Mouse (Mus musculus) layer of hippocampus, postnatal 36 days (tissue): Measurements from ENCODE around the gene Ankfn1. TPM values are rescaled to one million over a fixed set of nuclear protein-coding genes. Genes with fewer than 3 reads are reported as not detected.

Source experiments
- DNase-seq, 2 experiments: peaks; one replicate each; pipeline ENCODE4 v3.0.0; 2022
- total RNA-seq, 2 experiments: library from RNA; stranded (reverse); gene quantifications; 2 replicates each; pipeline ENCODE4 v1.2.3; 2021

The Ankfn1 gene
- total RNA-seq, 2 experiments from 2014 or later, result 0.88 to 1.8 TPM

DNA sequence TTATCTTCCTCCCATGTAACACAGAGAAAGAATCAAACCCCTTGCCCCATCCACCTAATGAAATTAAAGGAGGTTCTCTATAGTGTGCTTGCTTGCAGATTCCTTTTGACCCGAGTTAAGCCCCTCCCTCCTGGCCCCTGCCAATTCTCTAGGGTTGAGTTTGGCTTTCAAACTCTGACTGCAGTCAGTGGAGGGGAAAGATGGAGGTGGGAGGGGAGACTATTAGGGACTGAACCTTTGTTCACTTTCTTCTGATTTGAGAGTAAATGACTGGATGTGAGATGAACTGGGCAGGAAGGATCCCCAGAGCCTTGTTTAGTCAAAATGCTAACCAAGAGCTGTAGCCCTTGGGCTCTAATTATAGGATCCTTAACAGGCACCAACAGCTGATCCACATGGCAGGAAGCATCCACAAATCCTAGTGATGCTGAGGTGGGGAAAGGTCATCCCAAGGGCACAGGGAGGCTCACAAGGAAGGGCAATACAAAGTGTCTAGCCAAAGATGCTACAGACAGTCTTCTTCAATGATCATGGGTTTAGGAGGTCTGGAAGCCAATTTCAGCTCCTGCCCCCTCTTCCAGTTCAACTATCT lies 103.4 kb downstream of the Ankfn1 start:
- DNase-seq, result no peak

DNA sequence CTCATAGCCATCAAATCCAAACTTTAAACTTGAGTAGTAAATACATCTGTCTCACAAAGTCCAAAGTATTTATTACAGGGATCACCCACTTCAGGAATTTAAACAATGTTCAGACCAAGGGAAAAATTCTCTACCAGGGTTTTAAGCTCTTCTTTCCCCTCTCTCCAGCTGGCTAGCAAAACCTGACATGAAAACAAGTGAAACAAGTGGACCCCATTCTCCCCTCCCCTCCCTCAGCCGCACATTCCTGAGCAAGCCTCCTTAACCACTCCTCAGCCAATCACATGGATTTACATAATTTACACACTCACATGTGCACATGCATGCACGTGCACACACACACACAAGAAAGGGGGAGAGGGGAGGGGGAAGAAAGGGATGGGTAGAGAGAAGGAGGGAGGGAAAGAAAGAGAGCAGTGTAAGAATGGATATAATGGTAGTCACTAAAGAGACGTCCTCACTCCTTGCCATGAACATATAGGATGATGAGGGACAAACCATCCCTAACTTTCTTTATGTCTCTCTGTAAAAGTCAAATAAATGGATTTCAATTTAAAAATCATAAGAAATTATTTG lies 104.9 kb downstream of the Ankfn1 start:
- no peak for DNase-seq

DNA sequence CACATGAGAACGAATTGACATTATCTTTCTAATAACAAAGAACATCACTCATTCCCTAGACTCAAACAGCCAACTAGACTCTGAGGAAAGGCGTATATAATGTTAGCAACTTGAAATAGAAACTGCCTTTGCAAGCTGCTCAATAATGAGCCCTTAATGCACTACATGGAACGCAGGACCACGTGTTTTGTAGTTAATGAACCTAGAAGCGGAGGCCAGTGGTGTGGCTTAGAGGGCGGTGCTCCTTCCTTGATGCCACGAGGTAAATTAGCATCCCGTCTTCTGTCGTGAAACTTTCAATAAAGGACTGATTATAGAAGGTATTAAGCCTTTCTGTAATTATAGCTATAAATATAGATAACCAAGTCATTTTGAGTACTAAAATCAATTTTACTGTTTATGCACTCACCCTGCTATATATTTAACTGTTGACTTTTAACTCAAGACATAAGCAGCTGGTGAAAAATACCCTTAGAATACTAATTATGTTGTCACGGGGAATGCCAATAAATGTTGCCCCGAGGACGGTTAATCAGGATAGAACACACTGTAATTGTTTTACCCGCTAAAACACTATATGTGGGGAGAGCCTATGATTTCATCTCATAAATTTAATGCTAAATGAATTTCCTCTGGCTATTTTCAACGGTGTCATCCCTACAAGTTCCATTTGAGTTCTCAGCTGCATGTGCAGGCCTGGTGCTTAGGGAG lies 112.1 kb downstream of the Ankfn1 start:
- no peak for DNase-seq

DNA sequence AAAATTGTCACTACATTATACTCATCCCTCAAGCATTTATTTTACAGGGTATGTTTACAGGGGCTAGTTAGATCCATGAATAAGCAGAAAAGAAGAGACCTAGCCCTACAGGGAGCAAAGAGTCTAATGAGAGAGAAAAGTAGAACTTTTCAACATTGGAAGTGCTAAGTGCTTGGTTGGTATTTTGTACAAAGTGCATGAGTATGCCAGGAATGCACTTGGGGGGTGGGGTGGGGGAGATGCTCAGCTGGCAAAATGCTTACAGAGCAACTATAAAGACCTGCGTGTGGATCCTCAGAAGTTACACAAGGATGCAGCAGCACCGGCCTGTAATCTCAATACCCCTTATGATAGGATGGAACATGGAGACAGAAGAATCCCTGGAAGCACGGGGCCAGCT lies 118.4 kb downstream of the Ankfn1 start:
- DNase-seq, result no peak

DNA sequence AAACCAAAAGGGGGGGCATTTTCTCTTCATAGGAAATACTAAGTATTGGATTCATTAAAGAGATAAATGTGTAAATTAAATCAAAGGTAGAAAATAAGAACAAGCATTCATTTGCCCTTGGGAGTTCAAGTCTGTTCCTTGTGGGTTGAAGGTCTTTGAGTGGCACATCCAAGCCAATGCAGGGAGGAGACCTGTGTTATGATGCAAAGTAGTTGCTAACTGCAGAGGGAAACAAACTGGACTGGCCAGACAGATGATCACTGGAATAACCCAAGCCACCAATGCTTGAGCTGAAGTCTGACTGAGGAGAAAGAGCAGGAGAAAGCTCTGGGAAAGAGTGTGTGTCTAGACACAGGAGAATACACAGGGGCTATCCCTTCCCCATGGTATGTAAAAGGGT lies 120.9 kb downstream of the Ankfn1 start:
- DNase-seq, result no peak

DNA sequence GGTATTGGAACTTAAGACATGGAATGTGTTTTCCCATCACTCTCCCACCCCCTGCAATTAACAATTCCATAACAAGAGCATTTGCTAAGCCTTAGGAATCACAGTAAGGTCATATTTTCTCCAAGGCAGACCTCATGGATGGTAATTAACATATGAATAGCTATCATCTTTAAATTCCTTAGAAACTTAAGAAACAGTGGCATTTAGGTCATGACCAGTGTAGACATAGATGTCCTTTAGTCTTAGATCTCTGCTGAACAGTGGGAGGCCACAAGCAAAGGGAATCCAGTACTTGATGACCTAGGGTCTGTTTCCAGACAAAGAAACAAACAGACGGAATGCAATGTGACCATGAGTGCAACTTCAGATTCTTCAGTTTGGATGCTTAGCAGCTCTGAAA lies 141.7 kb downstream of the Ankfn1 start:
- no peak for DNase-seq

DNA sequence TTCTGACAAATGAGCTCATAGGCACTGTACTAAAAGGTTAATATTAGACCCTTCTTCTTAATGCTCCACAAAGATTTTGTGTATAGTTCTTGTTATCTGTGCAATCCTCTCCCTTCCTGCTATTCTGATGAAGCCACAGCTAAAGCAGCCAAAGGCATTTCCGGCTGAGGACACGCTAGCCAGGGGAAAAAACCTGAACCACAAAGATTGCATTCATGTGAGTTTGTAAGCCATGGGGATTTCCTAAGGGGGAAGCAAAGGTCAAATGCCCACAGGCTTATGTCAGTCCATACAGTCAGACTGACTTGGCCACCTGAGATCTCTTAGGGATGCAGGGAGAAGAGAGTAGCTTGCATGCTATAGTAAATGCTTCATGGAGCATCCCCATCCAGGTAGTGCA lies 146.1 kb downstream of the Ankfn1 start:
- DNase-seq, result no peak

DNA sequence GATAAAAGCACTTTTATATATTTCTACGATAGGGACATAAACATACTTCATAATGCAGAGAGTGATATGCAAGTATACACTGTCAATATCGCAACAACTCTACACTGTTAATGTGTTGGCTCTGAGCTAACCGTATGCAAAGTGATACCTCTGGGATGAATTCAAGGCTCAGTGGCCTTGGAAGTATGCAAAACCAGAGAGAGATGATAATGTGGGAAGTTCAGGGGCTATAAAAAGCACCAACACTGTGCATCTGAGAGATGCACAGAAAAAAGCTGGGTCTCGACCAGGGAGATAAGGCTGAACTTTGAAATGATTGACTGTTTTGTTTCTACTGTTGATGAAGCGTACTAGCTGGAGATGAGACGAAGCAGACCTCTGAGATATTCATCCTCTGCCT lies 148.9 kb downstream of the Ankfn1 start:
- no peak for DNase-seq

DNA sequence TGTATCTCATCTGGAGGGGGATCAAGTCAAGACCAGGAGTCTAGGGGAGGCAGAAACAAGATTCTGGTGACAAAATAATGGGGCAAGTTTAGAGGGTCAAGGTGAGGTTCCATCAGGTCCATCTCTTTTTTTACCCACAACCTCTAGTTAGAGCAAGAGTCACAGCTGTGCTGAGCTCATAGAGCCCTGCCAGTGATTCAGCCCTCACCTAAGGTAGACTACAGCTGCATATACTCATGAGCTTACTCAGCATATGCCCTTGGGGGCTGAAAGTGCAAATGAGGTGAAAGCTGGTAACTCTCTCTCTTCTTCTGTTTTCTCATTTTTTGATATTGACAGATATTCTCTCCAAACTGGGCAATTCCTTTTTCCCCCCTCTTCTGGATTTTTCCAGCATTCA lies 150.2 kb downstream of the Ankfn1 start:
- no peak for DNase-seq

DNA sequence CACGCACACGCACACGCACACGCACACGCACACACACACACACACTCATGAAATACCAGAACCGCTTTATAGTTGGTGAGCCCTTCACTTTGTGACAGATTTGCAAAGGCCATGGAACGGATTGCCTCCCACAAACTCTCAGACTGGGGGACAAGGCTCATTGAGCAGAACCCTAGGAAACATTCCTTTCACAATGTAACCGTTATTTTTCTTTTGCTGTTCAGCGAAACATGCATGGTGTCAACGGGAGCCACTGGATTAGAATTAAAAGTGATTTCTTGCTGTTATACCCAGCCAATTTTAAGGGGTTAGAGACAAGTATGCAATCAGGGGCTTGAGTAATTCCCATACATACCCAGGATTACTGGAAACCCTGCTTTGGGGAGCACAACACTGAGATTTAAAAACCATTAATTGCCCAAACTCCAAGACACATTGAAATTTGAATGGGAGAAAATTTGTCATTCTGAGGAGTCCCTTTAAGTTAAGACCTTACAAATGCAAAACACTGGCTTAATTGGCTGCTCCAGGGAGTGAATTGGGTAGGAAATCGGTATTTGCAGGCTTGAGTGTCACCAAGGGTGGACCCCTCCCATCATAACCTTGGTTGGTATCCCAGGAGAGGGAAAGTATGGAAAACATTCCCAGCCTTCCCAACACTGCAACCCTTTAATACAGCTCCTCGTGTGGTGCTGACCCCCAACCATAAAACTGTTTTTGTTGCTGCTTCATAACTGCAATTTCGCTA lies 153.6 kb downstream of the Ankfn1 start:
- no peak for DNase-seq

DNA sequence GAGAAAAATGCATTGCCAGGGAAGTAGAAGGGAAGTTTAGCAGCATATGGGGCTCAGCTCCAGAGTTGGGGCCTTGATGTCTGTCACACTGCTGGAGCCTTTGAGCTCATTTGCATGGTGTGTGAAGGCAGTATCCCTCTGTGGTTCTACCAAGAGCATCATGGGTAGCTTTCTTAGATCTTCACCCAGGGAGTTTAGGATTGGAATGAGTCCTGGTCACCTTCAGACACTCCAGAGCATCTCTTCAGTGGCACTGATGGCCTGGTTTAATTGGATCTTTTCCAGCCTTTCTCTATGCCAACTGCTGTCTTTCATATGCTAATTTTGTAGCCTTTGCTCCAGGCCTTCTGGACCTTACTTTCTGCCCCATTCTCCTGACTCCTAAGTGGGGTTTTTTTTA lies 157.5 kb downstream of the Ankfn1 start:
- DNase-seq, result no peak

DNA sequence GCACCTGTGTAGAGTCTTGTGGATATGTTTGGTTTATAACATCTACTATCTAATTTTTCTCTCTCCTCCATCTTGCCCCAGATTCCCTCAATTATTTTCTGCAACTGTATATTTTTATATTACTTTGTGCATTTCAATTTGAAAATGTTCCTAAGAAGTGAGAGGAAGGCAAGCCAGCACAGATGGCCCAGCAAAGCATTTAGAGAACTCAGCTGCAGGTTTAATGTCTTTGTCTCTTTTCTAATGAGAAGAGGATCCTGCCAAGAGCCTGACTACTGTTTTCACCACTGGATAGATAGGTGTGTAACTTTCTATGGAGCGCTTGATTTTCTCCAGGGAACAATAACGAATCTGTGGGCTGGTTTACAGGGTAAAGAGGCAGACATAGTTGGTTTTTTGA lies 161.6 kb downstream of the Ankfn1 start:
- peak in 1 of 2 experiments; percentile 2 for DNase-seq

DNA sequence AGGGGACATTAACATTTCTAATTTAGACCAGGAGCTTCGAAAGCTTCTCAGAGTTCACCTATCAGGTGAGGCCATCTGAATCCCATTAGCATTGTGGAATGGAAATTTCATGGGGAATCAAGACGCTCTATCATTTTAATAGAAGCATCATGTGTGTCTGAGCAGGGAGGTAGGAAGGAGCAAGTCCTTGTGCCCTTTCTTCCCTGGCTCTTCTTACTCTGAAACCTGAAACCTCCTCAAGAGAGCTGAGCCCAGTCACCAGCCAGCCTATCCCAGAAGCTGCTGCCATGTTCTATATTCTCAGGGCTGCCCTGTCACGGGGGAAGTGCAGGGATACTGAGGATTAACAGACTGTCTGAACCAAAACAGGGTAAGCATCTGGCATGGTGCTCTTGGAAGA lies 165.9 kb downstream of the Ankfn1 start:
- no peak for DNase-seq

DNA sequence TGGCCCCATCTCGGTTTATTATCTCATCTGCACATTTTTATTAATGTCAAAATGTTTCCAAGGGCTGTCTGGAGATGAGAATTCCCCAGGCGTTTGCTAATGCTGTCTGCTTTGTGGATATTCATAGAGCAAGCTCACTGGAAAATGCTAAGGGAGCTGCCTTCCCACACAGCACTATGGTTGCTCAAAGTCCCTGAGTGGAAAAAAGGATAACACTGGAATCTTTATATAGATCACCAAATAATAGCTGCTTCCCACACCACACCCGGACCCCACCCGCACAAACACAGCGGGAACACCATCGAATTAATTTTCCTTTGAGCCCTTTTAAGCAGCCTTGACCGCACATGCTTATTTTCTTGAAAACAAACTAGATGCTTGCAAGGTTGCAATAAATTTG lies 169.4 kb downstream of the Ankfn1 start:
- DNase-seq, result no peak

DNA sequence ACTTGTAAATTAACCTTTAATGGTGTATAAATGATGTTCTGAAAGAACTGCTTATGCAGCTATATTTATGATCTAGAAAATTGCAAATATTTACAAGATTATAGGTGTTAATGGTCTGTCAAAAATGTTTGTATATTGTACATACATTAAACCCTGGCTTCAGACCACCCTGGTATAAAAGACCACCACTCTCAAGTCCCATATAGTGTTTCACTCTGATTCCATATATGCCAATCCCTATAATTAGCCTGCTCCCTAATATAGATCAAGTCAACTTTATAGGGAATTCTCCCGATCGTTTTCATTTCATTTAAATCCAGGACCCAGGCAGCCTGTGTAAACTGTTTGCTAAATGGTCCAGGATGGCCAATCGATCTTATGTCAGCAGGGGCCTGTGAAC lies 170.2 kb downstream of the Ankfn1 start:
- DNase-seq, result no peak

DNA sequence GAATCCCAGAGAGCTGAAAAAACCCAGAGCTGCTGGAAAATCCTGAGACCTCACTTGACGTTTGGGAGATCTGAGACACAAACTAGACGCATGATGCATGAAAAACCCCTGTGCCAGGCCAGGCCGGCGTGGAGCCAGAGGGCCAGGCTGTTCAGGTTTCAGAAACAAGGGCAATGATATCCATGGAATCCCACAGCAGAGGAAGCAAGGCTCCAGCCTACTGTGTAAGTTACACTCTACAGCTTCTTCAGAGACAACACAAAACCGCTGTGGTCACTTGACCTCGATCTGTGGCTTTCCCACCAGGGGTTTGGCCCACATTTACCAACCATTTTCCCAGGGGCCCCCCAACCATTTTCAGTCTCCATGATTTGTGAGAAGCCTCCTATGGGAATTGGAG lies 171.1 kb downstream of the Ankfn1 start:
- DNase-seq, result no peak

DNA sequence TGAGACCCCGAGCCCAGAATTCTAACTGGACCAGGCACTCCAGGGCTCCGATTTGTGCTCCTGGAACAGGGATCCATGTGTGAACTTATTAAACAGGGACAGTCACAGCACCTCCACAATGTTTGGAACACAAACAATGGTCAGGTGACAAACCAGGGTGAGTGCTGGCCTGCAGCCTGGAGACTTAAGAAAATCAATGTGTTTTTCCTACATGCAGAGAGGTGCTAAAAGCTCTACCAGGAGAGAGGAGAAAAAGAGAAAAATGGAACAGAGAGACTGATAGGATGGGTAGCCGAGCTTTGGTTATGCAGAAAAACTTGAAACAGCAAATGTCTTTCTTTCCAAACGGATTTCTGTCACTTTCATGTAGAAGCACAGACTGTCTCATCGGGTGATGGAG lies 174.5 kb downstream of the Ankfn1 start:
- no peak for DNase-seq

DNA sequence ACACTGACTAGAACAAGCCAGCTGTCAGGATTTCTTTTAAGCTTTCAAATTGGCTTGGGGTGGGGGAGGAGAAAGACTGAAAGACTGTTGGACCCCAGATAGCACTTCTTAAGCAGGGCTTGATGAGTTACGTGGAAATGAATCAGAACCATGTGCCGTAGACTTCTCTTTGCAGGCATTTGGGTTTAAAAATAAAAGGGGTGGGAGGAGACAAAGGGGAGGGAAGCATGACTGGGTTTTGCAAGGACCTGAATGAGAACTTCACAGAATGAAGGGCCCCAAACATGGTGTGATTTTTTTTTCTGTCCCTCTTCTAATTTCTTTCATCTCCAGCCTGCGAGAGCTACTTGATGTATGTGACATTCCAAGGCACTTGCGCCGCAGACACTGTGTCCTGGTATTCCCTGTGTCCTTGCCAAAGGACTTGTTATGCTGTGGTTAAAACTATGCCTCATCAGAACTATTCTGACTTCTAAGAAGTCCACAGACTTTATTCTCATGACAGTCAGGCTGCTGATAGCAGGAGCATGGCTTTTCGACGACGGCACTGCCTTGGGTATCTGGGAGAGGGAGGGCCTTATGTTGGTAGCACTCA lies 176.4 kb downstream of the Ankfn1 start:
- DNase-seq, result no peak

DNA sequence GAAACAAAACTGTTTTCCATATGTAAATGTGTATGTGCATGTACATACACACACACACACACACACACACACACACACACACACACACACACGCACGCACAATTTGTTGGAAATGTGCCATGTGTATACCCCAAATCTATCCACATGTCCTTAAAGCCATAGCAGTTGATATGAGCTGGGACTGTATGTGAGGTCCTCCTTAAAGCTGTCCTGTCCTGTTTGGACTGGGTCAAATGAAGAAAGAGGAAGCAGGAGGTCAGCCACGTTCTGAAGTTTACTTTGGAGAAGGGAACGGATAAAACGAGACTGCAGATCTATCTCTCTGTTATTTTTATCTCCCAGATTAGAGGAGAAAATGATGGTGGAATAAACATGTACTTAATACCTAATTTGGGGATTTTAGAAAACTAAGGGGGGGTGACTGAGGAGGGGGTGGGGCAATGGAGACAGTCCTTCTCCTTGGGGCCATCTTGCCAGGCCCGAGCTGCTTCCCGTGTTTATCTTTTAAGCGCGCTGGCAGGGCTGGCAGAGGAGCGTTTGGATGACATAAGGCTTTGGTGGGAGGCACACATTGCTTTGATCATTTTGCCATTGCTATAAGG lies 187.1 kb downstream of the Ankfn1 start:
- no peak for DNase-seq

DNA sequence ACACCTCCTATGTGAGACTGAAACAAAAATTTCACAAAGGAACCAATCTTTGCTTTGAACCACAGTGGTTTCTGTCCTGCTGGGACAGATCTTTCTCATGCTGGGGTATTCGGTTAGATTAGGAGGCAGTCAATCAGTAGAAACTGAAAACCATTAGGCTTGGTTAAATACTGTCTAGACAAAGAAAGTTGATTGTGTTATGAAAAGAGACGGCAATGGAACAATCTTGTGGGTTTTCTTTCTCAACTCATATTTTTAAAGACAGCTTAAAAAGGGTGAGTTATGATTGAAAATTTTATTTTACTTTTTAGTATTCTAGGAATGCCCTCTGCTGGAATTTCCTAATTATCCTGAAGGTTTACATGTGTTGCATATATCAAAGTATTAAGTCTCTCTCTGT lies 191.1 kb downstream of the Ankfn1 start:
- no peak for DNase-seq

DNA sequence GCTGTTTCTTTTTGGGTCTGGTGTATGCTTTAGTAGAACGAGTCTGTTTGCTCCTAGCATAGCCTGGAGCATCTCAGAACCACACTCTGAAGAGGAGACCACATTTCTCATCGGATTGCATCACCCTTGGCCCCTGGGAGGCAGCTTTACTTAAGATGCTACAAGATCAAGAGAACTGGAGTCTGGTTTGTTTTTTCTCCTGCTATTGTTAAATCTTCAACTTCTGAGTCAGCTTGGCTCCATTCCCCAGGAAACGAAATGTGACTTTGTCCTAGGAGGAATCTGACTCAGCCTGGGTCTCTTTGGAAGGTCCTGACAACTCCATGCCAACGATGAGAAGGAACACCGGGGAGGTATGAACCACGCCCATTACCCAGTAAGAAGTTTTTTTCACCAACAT lies 197.6 kb downstream of the Ankfn1 start:
- DNase-seq, result no peak

DNA sequence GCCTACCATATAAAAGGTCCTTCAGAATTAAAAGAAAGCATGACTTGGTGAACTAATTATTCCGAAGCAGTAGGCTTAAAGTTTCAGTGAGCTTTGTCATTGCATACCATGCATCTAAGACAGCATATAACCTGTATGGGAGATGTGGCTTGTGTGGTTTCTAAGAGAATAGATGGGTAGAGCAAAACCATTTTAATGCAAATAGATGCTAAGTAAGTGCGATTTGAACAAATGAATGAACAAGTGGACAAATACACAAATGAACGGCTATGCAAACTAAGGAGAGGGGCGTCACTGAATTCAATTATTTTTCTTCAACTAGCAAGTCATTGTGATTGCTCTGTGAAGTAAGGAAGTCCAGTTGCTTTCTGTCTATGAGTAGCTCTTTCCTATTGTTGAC lies 198.3 kb downstream of the Ankfn1 start:
- no peak for DNase-seq
